Mouse (Mus musculus): ENCODE data around the gene Pank3. TPM values are rescaled to one million over a fixed set of nuclear protein-coding genes. Genes with fewer than 3 reads are reported as not detected.

Pank3 gene
- total and polyA plus RNA-seq, 3 experiments, result 4.8 to 21.8 (median 19.4) TPM

DNA sequence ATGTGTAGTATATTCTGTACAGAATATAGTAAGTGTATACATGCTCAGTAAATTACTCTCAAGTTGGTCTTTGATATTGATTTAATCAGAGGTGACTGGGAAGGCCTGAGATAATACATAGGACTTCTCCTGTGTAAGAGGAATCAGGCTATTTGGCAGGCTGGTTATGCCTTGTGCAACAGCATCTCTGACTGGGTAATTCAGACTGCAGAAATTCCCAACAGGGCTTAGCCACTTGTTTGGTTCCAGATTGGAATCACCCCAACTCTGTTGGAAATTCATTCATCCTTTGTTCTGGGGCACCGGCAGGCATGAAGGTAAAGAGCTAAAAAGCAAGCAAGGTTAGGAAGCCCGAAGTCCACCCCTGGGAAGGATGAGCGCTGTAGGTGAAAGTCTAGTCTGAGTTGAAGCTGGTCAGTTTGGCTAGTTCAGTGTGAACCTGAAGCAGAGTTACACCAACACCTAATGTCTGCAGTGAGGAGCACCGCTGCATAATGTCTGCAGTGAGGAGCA is 14.3 kb upstream of the Pank3 start:
- no peak for DNase-seq
- no peaks in the 10 kb centered on the region for H3K4me1 ChIP-seq (ENCODE audit: control insufficient read depth, insufficient read depth, low read length)
- WGBS, result 93% methylated on average over 4 of the region's 4 CpGs
- H3K27me3 ChIP-seq (ENCODE audit: control insufficient read depth, insufficient read depth, low read length), result no peaks in the 10 kb centered on the region
- intact Hi-C loops (cut with DNase I), result no loop called here
- H3K9ac ChIP-seq (ENCODE audit: low read depth, low read length), result no peak overlapping the region
- TF ChIP-seq CTCF (IDR thresholded peaks at IDR 0.05) (no peak), POLR2A (IDR thresholded peaks at IDR 0.05; ENCODE audit: insufficient read depth, low read depth, low read length) (no peak), EP300 (IDR thresholded peaks at IDR 0.05; ENCODE audit: insufficient read depth, low read depth, low read length) (no peak)
- H3K36me3 ChIP-seq (ENCODE audit: control insufficient read depth, insufficient read depth, low read length), result no peaks in the 10 kb centered on the region
- H3K79me2 ChIP-seq (replicated peaks; ENCODE audit: control insufficient read depth, insufficient read depth, low read length), result no peaks in the 10 kb centered on the region
- no peak overlapping the region for H3K27ac ChIP-seq
- H3K4me3 ChIP-seq, result no peak overlapping the region

GRCm38 (mm10) chr11:35755546-35755945 is 13.7 kb upstream of the Pank3 start:
- DNase-seq, result no peak
- no peak overlapping the region for H3K27ac ChIP-seq
- H3K36me3 ChIP-seq (ENCODE audit: control insufficient read depth, insufficient read depth, low read length), result no peaks in the 10 kb centered on the region
- no peak overlapping the region for H3K4me3 ChIP-seq
- WGBS, result 56% methylated on average over 6 of the region's 6 CpGs
- no peak for TF ChIP-seq CTCF (IDR thresholded peaks at IDR 0.05)
- no peak for TF ChIP-seq POLR2A (IDR thresholded peaks at IDR 0.05; ENCODE audit: insufficient read depth, low read depth, low read length)
- TF ChIP-seq EP300 (IDR thresholded peaks at IDR 0.05; ENCODE audit: insufficient read depth, low read depth, low read length), result no peak
- H3K79me2 ChIP-seq (replicated peaks; ENCODE audit: control insufficient read depth, insufficient read depth, low read length), result no peaks in the 10 kb centered on the region
- H3K4me1 ChIP-seq (ENCODE audit: control insufficient read depth, insufficient read depth, low read length), result no peaks in the 10 kb centered on the region
- H3K9ac ChIP-seq (ENCODE audit: low read depth, low read length), result no peak overlapping the region
- intact Hi-C loops (cut with DNase I), result no loop called here
- H3K27me3 ChIP-seq (ENCODE audit: control insufficient read depth, insufficient read depth, low read length), result no peaks in the 10 kb centered on the region

DNA sequence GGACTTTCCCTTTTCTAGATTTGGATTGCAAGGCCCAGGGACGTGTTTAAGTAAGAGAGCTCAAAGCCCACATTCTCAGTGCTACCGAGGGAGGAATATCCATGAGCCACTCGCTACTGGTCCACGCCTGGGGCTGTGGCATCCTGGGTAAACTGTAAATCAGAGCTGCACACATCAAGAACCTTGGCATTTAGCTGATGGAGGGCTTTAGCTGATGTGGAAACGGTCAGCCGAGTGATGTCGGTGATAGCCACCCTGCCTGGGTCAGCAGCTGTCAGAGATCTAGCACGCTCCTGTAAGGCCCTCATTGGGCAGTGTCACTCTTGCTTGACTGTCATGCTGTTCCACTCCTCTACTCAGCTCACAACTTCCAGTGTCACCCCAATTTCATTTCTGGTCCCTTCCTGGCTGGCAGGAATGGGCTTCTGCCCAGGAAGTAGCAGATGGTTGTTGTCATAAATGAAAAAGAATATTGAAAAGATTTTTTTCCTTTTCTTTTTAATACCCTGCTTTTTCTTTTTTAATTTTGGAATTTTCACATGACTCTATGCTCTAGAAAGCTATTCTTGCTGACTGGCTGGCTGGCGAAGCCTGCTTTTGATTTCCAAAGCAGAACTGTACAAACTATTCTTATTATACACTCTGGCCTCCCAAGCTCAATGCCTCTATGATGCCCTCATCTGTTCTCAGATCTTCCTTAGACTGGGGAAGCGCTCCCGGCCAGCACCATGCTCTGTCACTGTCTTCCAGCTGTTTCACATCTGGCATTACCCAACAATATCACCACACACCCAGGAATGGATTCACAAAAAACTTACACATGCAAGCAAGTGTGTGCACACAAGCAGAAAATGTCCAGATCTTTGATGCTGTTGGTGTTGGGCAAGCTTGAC is 12.6 kb upstream of the Pank3 start:
- TF ChIP-seq POLR2A (IDR thresholded peaks at IDR 0.05; ENCODE audit: insufficient read depth, low read depth, low read length) (no peak), CTCF (IDR thresholded peaks at IDR 0.05) (no peak), EP300 (IDR thresholded peaks at IDR 0.05; ENCODE audit: insufficient read depth, low read depth, low read length) (no peak)
- no peaks in the 10 kb centered on the region for H3K79me2 ChIP-seq (replicated peaks; ENCODE audit: control insufficient read depth, insufficient read depth, low read length)
- H3K9ac ChIP-seq (ENCODE audit: low read depth, low read length), result no peak overlapping the region
- DNase-seq, result no peak
- H3K4me1 ChIP-seq (ENCODE audit: control insufficient read depth, insufficient read depth, low read length), result no peaks in the 10 kb centered on the region
- H3K36me3 ChIP-seq (ENCODE audit: control insufficient read depth, insufficient read depth, low read length), result no peaks in the 10 kb centered on the region
- no peaks in the 10 kb centered on the region for H3K27me3 ChIP-seq (ENCODE audit: control insufficient read depth, insufficient read depth, low read length)
- H3K27ac ChIP-seq, result no peak overlapping the region
- no peak overlapping the region for H3K4me3 ChIP-seq
- intact Hi-C loops (cut with DNase I), result no loop called here
- whole genome bisulfite sequencing, result 85% methylated on average over 11 of the region's 11 CpGs

- no peak overlapping the region for H3K9ac ChIP-seq (ENCODE audit: low read depth, low read length)
- H3K79me2 ChIP-seq (replicated peaks; ENCODE audit: control insufficient read depth, insufficient read depth, low read length), result no peaks in the 10 kb centered on the region
- no peaks in the 10 kb centered on the region for H3K36me3 ChIP-seq (ENCODE audit: control insufficient read depth, insufficient read depth, low read length)
- 56% methylated on average over 7 of the region's 7 CpGs for whole genome bisulfite sequencing
- TF ChIP-seq CTCF (IDR thresholded peaks at IDR 0.05) (no peak), EP300 (IDR thresholded peaks at IDR 0.05; ENCODE audit: insufficient read depth, low read depth, low read length) (no peak), POLR2A (IDR thresholded peaks at IDR 0.05; ENCODE audit: insufficient read depth, low read depth, low read length) (no peak)
- intact Hi-C loops (cut with DNase I), result no loop called here
- no peak for DNase-seq
- H3K4me1 ChIP-seq (ENCODE audit: control insufficient read depth, insufficient read depth, low read length), result no peaks in the 10 kb centered on the region
- H3K4me3 ChIP-seq, result no peak overlapping the region
- no peak overlapping the region for H3K27ac ChIP-seq
- H3K27me3 ChIP-seq (ENCODE audit: control insufficient read depth, insufficient read depth, low read length), result no peaks in the 10 kb centered on the region
These were observed 9.2 kb upstream of the Pank3 start for GRCm38 (mm10) chr11:35760001-35760626.

- H3K27ac ChIP-seq, result no peak overlapping the region
- H3K36me3 ChIP-seq (ENCODE audit: control insufficient read depth, insufficient read depth, low read length), result no peaks in the 10 kb centered on the region
- 91% methylated on average over 4 of the region's 4 CpGs for WGBS
- no peak for TF ChIP-seq EP300 (IDR thresholded peaks at IDR 0.05; ENCODE audit: insufficient read depth, low read depth, low read length)
- no peak for TF ChIP-seq CTCF (IDR thresholded peaks at IDR 0.05)
- no peak for TF ChIP-seq POLR2A (IDR thresholded peaks at IDR 0.05; ENCODE audit: insufficient read depth, low read depth, low read length)
- H3K4me3 ChIP-seq, result no peak overlapping the region
- no peak overlapping the region for H3K9ac ChIP-seq (ENCODE audit: low read depth, low read length)
- intact Hi-C loops (cut with DNase I), result no loop called here
- H3K79me2 ChIP-seq (replicated peaks; ENCODE audit: control insufficient read depth, insufficient read depth, low read length), result no peaks in the 10 kb centered on the region
- no peaks in the 10 kb centered on the region for H3K27me3 ChIP-seq (ENCODE audit: control insufficient read depth, insufficient read depth, low read length)
- H3K4me1 ChIP-seq (ENCODE audit: control insufficient read depth, insufficient read depth, low read length), result no peaks in the 10 kb centered on the region
- DNase-seq, result no peak
These were observed 8.7 kb upstream of the Pank3 start for GRCm38 (mm10) chr11:35760627-35761003.

- no peak overlapping the region for H3K9ac ChIP-seq (ENCODE audit: low read depth, low read length)
- TF ChIP-seq POLR2A (IDR thresholded peaks at IDR 0.05; ENCODE audit: insufficient read depth, low read depth, low read length), result no peak
- H3K4me1 ChIP-seq (ENCODE audit: control insufficient read depth, insufficient read depth, low read length), result peaks cover 3% of the 10 kb centered on the region
- H3K4me3 ChIP-seq, result no peak overlapping the region
- H3K27me3 ChIP-seq (ENCODE audit: control insufficient read depth, insufficient read depth, low read length), result no peaks in the 10 kb centered on the region
- H3K36me3 ChIP-seq (ENCODE audit: control insufficient read depth, insufficient read depth, low read length), result peaks cover 7% of the 10 kb centered on the region
- 70% methylated on average over 5 of the region's 5 CpGs for WGBS
- H3K79me2 ChIP-seq (replicated peaks; ENCODE audit: control insufficient read depth, insufficient read depth, low read length), result peaks cover 3% of the 10 kb centered on the region
- intact Hi-C loops (cut with DNase I), result no loop called here
- no peak overlapping the region for H3K27ac ChIP-seq
- DNase-seq, result no peak
These were observed 2.4 kb upstream of the Pank3 start for GRCm38 (mm10) chr11:35766845-35767244.
